Mouse (Mus musculus) adrenal gland, postnatal 0 days (tissue): ENCODE measurements around the gene Rhobtb3. TPM values are rescaled to one million over a fixed set of nuclear protein-coding genes. Genes with fewer than 3 reads are reported as not detected.

ENCODE experiments used
- polyA plus RNA-seq: library from polyadenylated mRNA; unstranded; fragments of >200 nt; fragmentation: Nextera tagmentation; extraction: Ambion mirVana; gene quantifications from 2 replicates; pipeline ENCODE4 v1.2.1, GENCODE M21; 2015

Rhobtb3 gene
- polyA plus RNA-seq, result 11.1 and 11.5 TPM in 2 replicates

DNA sequence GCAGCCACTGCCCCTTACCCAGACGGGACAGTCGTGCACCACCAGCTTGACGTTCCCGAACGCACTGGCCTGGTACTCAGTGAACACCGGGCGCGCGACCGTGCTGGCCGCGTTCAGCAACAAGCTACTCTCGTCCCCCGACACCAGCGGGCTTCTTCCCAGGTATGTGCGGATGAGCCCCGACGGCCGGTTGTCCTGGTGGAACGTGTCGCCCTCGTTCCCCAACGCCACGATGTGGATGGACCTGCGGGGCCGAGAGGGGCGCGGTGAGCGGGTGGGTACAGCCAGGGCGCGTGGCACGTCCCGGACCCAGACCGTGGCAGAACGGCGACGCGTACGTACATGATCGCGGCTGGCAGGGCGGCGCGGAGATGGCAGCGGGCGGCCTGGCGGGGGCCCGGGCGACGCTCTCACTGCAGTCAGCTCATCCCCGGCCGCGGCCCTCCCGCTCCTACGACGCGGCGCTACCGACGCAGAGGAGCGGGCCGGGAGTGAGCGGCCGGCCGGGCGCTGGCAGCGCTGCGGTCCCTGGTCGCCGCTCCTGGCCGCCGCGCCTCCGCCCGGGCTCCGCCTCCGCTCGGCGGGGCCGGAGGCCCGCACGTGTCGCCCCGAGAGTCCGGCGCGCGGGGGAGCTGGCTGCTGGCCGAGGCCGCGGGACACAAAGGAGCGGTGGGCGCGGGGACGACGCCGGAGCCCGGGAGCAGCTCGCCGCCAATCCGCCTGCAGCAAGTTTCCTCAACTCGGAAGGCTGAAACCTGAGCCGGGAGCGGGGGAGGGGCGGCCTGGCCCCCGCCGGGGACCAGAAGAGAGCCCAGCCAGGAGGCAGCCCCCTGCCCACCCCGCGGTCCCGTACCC, at the start of gene Rhobtb3:
Gene Rhobtb3, minus strand, starts transcription at position 737 of the 855 bp plus-strand sequence.

DNA sequence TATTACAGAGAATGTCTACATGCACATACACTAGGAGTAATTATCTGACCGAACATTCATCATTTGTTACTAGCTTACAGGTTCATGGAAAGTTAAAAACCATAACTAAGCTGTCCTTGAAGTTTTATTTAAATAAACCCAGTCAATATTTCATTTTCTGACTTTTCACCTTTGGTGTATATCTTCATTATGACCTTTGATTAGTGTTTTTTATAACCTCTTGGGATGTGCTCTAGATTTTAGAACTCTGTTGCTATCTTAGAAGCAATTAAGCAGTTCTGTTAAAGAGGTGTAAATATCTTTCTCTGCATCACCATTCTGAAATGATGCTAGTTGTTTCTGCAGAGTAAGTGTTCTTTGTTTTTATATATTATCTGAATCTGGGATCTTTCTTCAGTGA, 23.1 kb upstream of the Rhobtb3 start, which contains the start of gene Spata9:
Gene Spata9, plus strand, starts transcription at position 301 of the 400 bp plus-strand sequence.

DNA sequence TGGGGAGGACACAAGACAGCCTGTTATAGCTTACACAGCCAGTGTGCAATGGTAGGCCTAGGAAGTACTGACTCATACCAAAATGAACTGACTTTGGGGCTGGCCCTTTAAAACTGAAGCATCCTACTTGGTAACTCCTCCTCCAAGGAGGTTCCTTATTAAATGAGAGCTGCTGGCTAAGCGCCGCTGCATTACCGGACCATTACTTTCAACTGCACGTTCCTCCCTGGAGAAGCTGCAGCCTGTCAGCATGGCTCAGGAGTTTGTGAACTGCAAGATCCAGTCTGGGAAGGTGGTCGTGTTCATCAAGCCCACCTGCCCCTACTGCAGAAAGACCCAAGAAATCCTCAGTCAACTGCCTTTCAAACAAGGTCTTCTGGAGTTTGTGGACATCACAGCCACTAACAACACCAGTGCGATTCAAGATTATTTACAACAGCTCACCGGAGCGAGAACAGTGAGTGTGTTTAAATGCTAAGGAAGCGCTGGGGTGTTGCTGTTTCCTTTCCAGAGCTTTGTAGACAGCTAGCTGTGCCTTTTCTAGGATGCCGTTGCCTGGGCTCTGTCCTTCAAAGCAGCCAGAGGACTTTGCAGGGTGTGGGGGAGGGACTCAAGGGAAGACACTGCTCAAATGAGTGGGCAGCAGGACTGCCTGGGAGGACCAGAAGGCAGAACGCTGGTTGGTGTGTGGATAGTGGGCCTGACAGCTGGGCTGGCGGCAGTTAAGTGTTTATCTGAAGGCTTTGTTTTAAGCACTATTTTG, 103.8 kb downstream of the Rhobtb3 start, which contains the start of gene Glrx:
Gene Glrx, plus strand, starts transcription at position 150 of the 763 bp plus-strand sequence.

Other genes starting within 250 kb of the Rhobtb3 start
- gene Ell2, start 237.2 kb downstream of the Rhobtb3 start, polyA plus RNA-seq, result 4.5 and 7.9 TPM in 2 replicates
- gene Glrx, start 104.1 kb downstream of the Rhobtb3 start, polyA plus RNA-seq, result 55.3 and 55.6 TPM in 2 replicates
- gene Spata9, start 23.2 kb upstream of the Rhobtb3 start, polyA plus RNA-seq, result 0.50 and 0.88 TPM in 2 replicates
- gene Rfesd, start 74.8 kb upstream of the Rhobtb3 start, polyA plus RNA-seq, result 51.9 and 63.0 TPM in 2 replicates
- 0.36 and 0.90 TPM in 2 replicates for gene Gpr150, start 113.1 kb upstream of the Rhobtb3 start, polyA plus RNA-seq
- 8.9 and 9.0 TPM in 2 replicates for gene Arsk, start 154.7 kb upstream of the Rhobtb3 start, polyA plus RNA-seq
- 5.7 and 6.7 TPM in 2 replicates for gene Ttc37, start 154.8 kb upstream of the Rhobtb3 start, polyA plus RNA-seq